Mouse (Mus musculus): ENCODE data around the gene Mylk4. TPM values are rescaled to one million over a fixed set of nuclear protein-coding genes. Genes with fewer than 3 reads are reported as not detected.

Mylk4 gene
- total and polyA plus RNA-seq, 2 experiments from 2014 or later = 0.11 TPM; not detected in 1

- peak; percentile 63 for TF ChIP-seq CTCF (IDR thresholded peaks at IDR 0.05; ENCODE audit: low read depth)
- Histone ChIP-seq H3K4me2 (ENCODE audit: low read depth, low read length) (no peak overlapping the region), H3K9ac (replicated peaks; ENCODE audit: low read length) (no peak overlapping the region), H3K27me3 (ENCODE audit: insufficient read depth, low read length) (no peaks in the 10 kb centered on the region), H3K4me3 (ENCODE audit: low read length) (no peak overlapping the region), H3K9me3 (ENCODE audit: low read length) (no peaks in the 10 kb centered on the region), H3K4me1 (ENCODE audit: insufficient read depth, low read length) (no peaks in the 10 kb centered on the region), H3K27ac (no peak overlapping the region), H3K36me3 (ENCODE audit: insufficient read depth, low read length) (no peaks in the 10 kb centered on the region)
- peak; percentile 76 for ATAC-seq
- DNase-seq (ENCODE audit: low spot score) = peak; percentile 65
Observed at GRCm38 (mm10) chr13:32731283-32731682, 52.5 kb downstream of the Mylk4 start.

- Histone ChIP-seq H3K4me1 (ENCODE audit: insufficient read depth, low read length) (no peaks in the 10 kb centered on the region), H3K4me3 (ENCODE audit: low read length) (no peak overlapping the region), H3K9ac (replicated peaks; ENCODE audit: low read length) (no peak overlapping the region), H3K36me3 (ENCODE audit: insufficient read depth, low read length) (no peaks in the 10 kb centered on the region), H3K27me3 (ENCODE audit: insufficient read depth, low read length) (no peaks in the 10 kb centered on the region), H3K4me2 (ENCODE audit: low read depth, low read length) (no peak overlapping the region), H3K9me3 (ENCODE audit: low read length) (no peaks in the 10 kb centered on the region), H3K27ac (no peak overlapping the region)
- ATAC-seq (no peak), DNase-seq (ENCODE audit: low spot score) (no peak)
- WGBS = 87% methylated on average over 5 of the region's 5 CpGs
- no peak for TF ChIP-seq CTCF (IDR thresholded peaks at IDR 0.05; ENCODE audit: low read depth)
Observed at GRCm38 (mm10) chr13:32724606-32725005, 59.1 kb downstream of the Mylk4 start.

- Histone ChIP-seq H3K9me3 (ENCODE audit: low read length) (no peaks in the 10 kb centered on the region), H3K4me2 (ENCODE audit: low read depth, low read length) (no peak overlapping the region), H3K36me3 (ENCODE audit: insufficient read depth, low read length) (no peaks in the 10 kb centered on the region), H3K27ac (no peak overlapping the region), H3K9ac (replicated peaks; ENCODE audit: low read length) (no peak overlapping the region), H3K4me3 (ENCODE audit: low read length) (no peak overlapping the region), H3K4me1 (ENCODE audit: insufficient read depth, low read length) (no peaks in the 10 kb centered on the region), H3K27me3 (ENCODE audit: insufficient read depth, low read length) (no peaks in the 10 kb centered on the region)
- ATAC-seq (no peak), DNase-seq (ENCODE audit: low spot score) (no peak)
- WGBS = 91% methylated on average over 4 of the region's 4 CpGs
- no peak for TF ChIP-seq CTCF (IDR thresholded peaks at IDR 0.05; ENCODE audit: low read depth)
Observed at GRCm38 (mm10) chr13:32721717-32722116, 62.0 kb downstream of the Mylk4 start.

- Histone ChIP-seq H3K4me1 (ENCODE audit: insufficient read depth, low read length) (no peaks in the 10 kb centered on the region), H3K27ac (no peak overlapping the region), H3K9me3 (ENCODE audit: low read length) (no peaks in the 10 kb centered on the region), H3K27me3 (ENCODE audit: insufficient read depth, low read length) (no peaks in the 10 kb centered on the region), H3K4me2 (ENCODE audit: low read depth, low read length) (no peak overlapping the region), H3K36me3 (ENCODE audit: insufficient read depth, low read length) (no peaks in the 10 kb centered on the region), H3K9ac (replicated peaks; ENCODE audit: low read length) (no peak overlapping the region), H3K4me3 (ENCODE audit: low read length) (no peak overlapping the region)
- ATAC-seq (no peak), DNase-seq (ENCODE audit: low spot score) (no peak)
- 51% methylated on average over 3 of the region's 3 CpGs for WGBS
- TF ChIP-seq CTCF (IDR thresholded peaks at IDR 0.05; ENCODE audit: low read depth) = no peak
Observed at GRCm38 (mm10) chr13:32719284-32719683, 64.5 kb downstream of the Mylk4 start.

- ATAC-seq (no peak), DNase-seq (ENCODE audit: low spot score) (no peak)
- Histone ChIP-seq H3K4me3 (ENCODE audit: low read length) (no peak overlapping the region), H3K36me3 (ENCODE audit: insufficient read depth, low read length) (no peaks in the 10 kb centered on the region), H3K27me3 (ENCODE audit: insufficient read depth, low read length) (no peaks in the 10 kb centered on the region), H3K9me3 (ENCODE audit: low read length) (no peaks in the 10 kb centered on the region), H3K4me2 (ENCODE audit: low read depth, low read length) (no peak overlapping the region), H3K9ac (replicated peaks; ENCODE audit: low read length) (no peak overlapping the region), H3K4me1 (ENCODE audit: insufficient read depth, low read length) (no peaks in the 10 kb centered on the region), H3K27ac (no peak overlapping the region)
- 81% methylated on average over 5 of the region's 5 CpGs for WGBS
- no peak for TF ChIP-seq CTCF (IDR thresholded peaks at IDR 0.05; ENCODE audit: low read depth)
Observed at GRCm38 (mm10) chr13:32717709-32718108, 66.0 kb downstream of the Mylk4 start.

- WGBS = 97% methylated on average over 3 of the region's 3 CpGs
- no peak for TF ChIP-seq CTCF (IDR thresholded peaks at IDR 0.05; ENCODE audit: low read depth)
- Histone ChIP-seq H3K9ac (replicated peaks; ENCODE audit: low read length) (no peak overlapping the region), H3K27ac (no peak overlapping the region), H3K36me3 (ENCODE audit: insufficient read depth, low read length) (no peaks in the 10 kb centered on the region), H3K4me1 (ENCODE audit: insufficient read depth, low read length) (no peaks in the 10 kb centered on the region), H3K27me3 (ENCODE audit: insufficient read depth, low read length) (no peaks in the 10 kb centered on the region), H3K4me2 (ENCODE audit: low read depth, low read length) (no peak overlapping the region), H3K4me3 (ENCODE audit: low read length) (no peak overlapping the region), H3K9me3 (ENCODE audit: low read length) (no peaks in the 10 kb centered on the region)
- no peak for ATAC-seq
- no peak for DNase-seq (ENCODE audit: low spot score)
Observed at GRCm38 (mm10) chr13:32712568-32712967, 71.2 kb downstream of the Mylk4 start.

- H3K4me1 ChIP-seq (ENCODE audit: insufficient read depth, low read length) = no peaks in the 10 kb centered on the region
- H3K9ac ChIP-seq (replicated peaks; ENCODE audit: low read length) = no peak overlapping the region
- DNase-seq (ENCODE audit: low spot score) = no peak
- 83% methylated on average over 2 of the region's 2 CpGs for WGBS
- H3K4me3 ChIP-seq (ENCODE audit: low read length) = no peak overlapping the region
- H3K4me2 ChIP-seq (ENCODE audit: low read depth, low read length) = no peak overlapping the region
- no peak for TF ChIP-seq CTCF (IDR thresholded peaks at IDR 0.05; ENCODE audit: low read depth)
- no peaks in the 10 kb centered on the region for H3K9me3 ChIP-seq (ENCODE audit: low read length)
- H3K36me3 ChIP-seq (ENCODE audit: insufficient read depth, low read length) = no peaks in the 10 kb centered on the region
- no peak overlapping the region for H3K27ac ChIP-seq
- H3K27me3 ChIP-seq (ENCODE audit: insufficient read depth, low read length) = no peaks in the 10 kb centered on the region
- peak; percentile 64; the same call in 1 of the 2 replicates for ATAC-seq
Observed at GRCm38 (mm10) chr13:32707894-32708293, 75.9 kb downstream of the Mylk4 start.

Data from hindbrain, postnatal 0 days (tissue).